Mouse (Mus musculus) 416B (cell line): ENCODE data around the gene Ccdc97.

Experiments
- DNase-seq: peaks from one replicate; pipeline ENCODE4 v3.0.0; 2011; ENCODE audit warnings: low read depth

Gene Ccdc97

GRCm38 (mm10) chr7:25666381-25666780, 52.5 kb downstream of the Ccdc97 start:
- no peak for DNase-seq
